Mouse (Mus musculus) thymus, postnatal 10 days (tissue): Measurements from ENCODE around the gene Ythdf2.

Experiments used
- DNase-seq, 2 experiments: peaks; one replicate each; pipeline ENCODE4 v3.0.0; 2021; ENCODE audit warnings: low spot score in 2 of 2

Gene Ythdf2

DNA sequence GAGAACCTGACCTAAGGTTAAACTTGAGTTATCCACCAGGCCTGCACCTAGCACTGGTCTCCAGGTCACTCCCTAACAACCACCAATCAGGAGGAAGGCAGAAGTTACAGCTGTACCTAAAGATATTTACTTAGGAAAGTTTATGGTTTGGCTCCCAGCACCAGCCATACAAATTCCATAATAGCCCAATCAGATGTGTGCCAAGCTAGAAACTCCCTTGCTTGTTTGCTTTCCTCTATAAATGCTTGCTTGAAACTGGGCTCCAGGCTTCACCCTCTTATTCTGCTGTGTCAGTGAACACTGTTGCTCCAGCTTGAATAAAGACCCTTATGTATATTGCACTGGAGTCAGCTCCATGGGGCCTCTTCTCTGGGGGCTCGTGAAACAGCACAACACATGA lies 60.4 kb downstream of the Ythdf2 start:
- no peak for DNase-seq

DNA sequence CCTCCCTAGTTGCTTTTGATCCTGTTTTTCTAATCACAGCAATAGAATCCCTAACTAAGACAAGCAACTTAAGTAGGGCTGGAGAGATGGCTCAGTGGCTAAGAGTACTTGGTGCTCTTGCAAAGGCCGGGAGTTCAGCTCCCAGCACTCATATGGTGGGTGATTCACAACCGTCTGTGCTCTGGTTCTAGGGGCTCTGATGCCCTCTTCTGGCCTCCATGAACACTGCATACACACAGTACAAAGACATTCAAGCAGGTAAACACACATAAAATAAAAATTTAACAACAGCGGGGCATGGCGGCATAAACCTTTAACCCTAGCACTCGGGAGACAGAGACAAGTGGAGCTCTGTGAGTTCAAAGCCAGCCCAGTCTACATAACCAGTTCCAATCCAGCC lies 65.9 kb downstream of the Ythdf2 start:
- DNase-seq, result no peak

DNA sequence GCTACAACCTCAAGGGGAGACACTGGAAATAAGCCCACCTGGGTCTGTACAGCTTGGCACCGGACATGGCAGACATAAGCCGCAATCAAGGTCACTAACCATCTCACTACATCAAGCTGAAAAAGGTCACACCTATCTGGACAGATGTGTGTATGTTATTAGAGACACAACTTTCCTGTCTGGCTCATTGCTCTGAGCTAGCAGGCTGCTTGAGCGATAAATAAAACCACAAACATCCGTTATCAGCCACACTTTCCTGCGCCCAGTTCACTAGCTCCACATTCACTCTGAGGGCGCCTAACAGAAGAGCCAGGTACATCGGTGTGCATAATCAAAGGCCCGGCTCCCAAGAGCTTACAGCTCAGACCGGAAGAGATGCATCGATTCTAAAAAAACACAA lies 67.0 kb downstream of the Ythdf2 start:
- DNase-seq, result no peak

DNA sequence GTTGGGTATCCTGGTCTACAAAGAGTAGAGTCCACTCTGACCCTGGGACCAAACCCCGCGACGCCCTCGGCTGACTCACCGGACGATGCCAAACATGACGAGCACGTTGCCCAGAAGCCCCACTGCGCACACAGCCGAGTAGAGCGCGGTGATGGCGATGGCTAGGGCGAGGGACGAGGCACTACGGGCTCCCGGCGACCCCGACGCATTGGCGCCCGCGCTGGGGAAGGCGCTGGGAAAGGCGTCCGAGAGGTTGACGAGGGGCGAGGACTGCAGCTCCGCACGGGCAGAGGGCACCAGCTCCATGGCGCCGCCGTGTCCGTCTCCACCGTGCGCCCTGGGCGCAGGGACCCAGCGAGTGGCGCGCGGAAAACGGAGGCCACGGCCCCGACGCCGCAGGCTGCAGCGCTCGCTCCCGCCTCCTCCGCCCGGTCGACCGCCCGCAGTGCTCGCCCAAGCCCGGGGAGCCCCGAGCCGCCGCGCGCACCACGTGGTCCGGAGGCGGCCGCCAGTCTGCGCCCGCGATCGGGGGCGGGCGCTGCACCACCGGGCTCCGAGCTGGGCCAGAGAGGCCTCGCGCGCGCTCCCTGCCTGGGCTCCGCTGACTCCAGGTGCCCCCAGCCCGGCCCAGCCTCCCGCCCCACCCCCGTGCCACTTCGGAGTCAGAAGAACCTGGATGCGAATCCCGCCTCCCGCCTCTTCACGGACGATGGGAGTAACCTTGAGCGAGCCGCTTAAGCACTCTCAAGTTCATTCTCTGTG lies 67.8 kb downstream of the Ythdf2 start, which contains the start of gene Oprd1:
Gene Oprd1 (minus strand): TSS at position 407 of the 762 bp plus-strand sequence.
- no peak for DNase-seq

DNA sequence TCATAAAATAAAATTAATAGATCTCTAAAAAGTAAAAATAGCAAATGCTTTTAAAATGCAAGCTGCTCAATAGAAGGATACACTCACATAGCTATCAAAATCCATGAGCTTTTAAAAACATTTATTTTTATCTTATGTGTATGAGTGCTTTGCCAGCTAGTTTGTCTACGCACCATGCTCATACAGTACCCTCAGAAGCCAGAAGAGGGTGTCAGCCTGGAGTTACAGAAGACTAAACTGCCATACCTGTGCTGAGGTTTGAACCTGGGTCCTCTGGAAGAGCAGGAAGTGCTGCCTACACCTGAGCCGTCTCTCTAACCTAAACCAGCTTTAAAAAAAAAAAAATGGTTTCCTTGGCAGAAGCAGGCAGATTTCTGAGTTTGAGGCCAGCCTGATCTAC lies 73.5 kb downstream of the Ythdf2 start:
- DNase-seq, result no peak

DNA sequence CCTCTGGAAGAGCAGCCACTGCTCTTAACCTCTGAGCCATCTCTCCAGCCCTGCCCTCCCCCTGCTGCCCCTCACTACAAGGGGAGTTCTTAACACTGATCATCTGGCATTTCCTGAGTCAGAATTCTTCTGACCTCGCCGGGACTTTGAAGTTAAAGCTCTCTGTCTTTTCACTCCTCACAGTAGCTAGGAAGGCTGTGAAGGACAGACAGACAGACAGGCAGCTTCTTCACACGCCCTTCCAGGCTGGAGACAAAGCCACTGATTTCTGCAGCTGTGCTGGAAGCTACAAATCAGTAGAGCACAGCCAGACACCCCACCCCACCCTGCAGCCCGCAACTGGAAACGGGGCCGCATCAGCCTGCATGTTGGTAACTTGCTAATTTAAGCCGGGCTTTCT lies 75.1 kb downstream of the Ythdf2 start:
- DNase-seq, result no peak
